Mouse (Mus musculus) MEL (cell line): ENCODE data around the gene Lmx1b. TPM values are rescaled to one million over a fixed set of nuclear protein-coding genes. Genes with fewer than 3 reads are reported as not detected.

ENCODE experiments used
- DNase-seq: peaks from one replicate; pipeline ENCODE4 v3.0.0; 2011; ENCODE audit warnings: low read depth, low spot score
- H3K27ac ChIP-seq: 2 replicates; pipeline ENCODE4 v1.5.1; 2012; ENCODE audit warnings: low read depth, mild to moderate bottlenecking, control low read depth, low read length, moderate library complexity; ENCODE audit not compliant: control insufficient read depth
- H3K27me3 ChIP-seq, 2 experiments: fragments of 150-350 bp in 1 of 2; sonication (generic) in 1 of 2; 2 replicates each; pipeline ENCODE4 v1.6.1; 2012; ENCODE audit warnings: low read length in 2 of 2, mild to moderate bottlenecking in 2 of 2, improper control_type of control experiment in 1 of 2, moderate library complexity in 1 of 2; ENCODE audit not compliant: insufficient read depth in 2 of 2, control insufficient read depth in 1 of 2
- H3K36me3 ChIP-seq, 2 experiments: 2 replicates each; pipeline ENCODE4 v1.6.1; 2012 to 2014; ENCODE audit warnings: low read length in 2 of 2, improper control_type of control experiment in 1 of 2, inconsistent platforms in 1 of 2, mild to moderate bottlenecking in 1 of 2; ENCODE audit not compliant: insufficient read depth in 2 of 2, control insufficient read depth in 1 of 2
- H3K4me1 ChIP-seq, 2 experiments: fragments of 150-350 bp in 1 of 2; sonication (generic) in 1 of 2; 2 replicates each; pipeline ENCODE4 v1.6.1; 2012; ENCODE audit warnings: low read length in 2 of 2, improper control_type of control experiment in 1 of 2, mild to moderate bottlenecking in 1 of 2; ENCODE audit not compliant: insufficient read depth in 2 of 2, control insufficient read depth in 1 of 2
- H3K4me3 ChIP-seq, 2 experiments: fragments of 150-350 bp in 1 of 2; sonication (generic) in 1 of 2; 2 replicates each; pipeline ENCODE4 v1.5.1; 2012; ENCODE audit warnings: low read depth in 2 of 2, low read length in 2 of 2, mild to moderate bottlenecking in 2 of 2, moderate library complexity in 2 of 2, control low read depth in 1 of 2, improper control_type of control experiment in 1 of 2; ENCODE audit not compliant: control insufficient read depth in 1 of 2, insufficient read depth in 1 of 2
- H3K79me2 ChIP-seq: 2 replicates; pipeline ENCODE4 v1.6.1; 2012; ENCODE audit warnings: mild to moderate bottlenecking, low read length, moderate library complexity; ENCODE audit not compliant: control insufficient read depth, poor library complexity, insufficient read depth
- H3K9ac ChIP-seq: 2 replicates; pipeline ENCODE4 v1.6.1; 2012; ENCODE audit warnings: low read depth, mild to moderate bottlenecking, control low read depth, low read length, moderate library complexity; ENCODE audit not compliant: control insufficient read depth, poor library complexity, severe bottlenecking
- H3K9me3 ChIP-seq: fragments of 150-350 bp; sonication (generic); replicated peaks from 2 replicates; pipeline ENCODE4 v1.6.1; 2012; ENCODE audit warnings: mild to moderate bottlenecking, low read length, improper control_type of control experiment, moderate library complexity; ENCODE audit not compliant: insufficient read depth
- CHD1 ChIP-seq: IDR thresholded peaks from 2 replicates; pipeline ENCODE4 v1.6.1; 2012; ENCODE audit warnings: low read depth, mild to moderate bottlenecking, inconsistent platforms, low read length, improper control_type of control experiment
- CHD2 ChIP-seq: IDR thresholded peaks from 2 replicates; pipeline ENCODE4 v1.6.1; 2011; ENCODE audit warnings: low read length, improper control_type of control experiment
- E2F4 ChIP-seq: IDR thresholded peaks from 2 replicates; pipeline ENCODE4 v1.6.1; 2011; ENCODE audit warnings: low read depth, low read length, improper control_type of control experiment, borderline replicate concordance
- EP300 ChIP-seq, 2 experiments: IDR thresholded peaks; 2 replicates each; pipeline ENCODE4 v1.6.1; 2011; ENCODE audit warnings: improper control_type of control experiment in 2 of 2, low read length in 2 of 2, low read depth in 1 of 2, mild to moderate bottlenecking in 1 of 2
- GABPA ChIP-seq: IDR thresholded peaks from 2 replicates; pipeline ENCODE4 v1.6.1; 2012; ENCODE audit warnings: low read depth, mild to moderate bottlenecking, inconsistent platforms, low read length, improper control_type of control experiment, moderate library complexity
- GATA1 ChIP-seq: IDR thresholded peaks from 2 replicates; pipeline ENCODE4 v1.6.1; 2011; ENCODE audit warnings: low read depth, low read length, improper control_type of control experiment
- JUND ChIP-seq: IDR thresholded peaks from 2 replicates; pipeline ENCODE4 v1.6.1; 2011; ENCODE audit warnings: low read depth, mild to moderate bottlenecking, improper control_type of control experiment, low read length
- KAT2A ChIP-seq: conservative IDR thresholded peaks from 2 replicates; pipeline ENCODE4 v1.6.1; 2012; ENCODE audit warnings: low read depth, low read length, improper control_type of control experiment, inconsistent platforms
- MAX ChIP-seq: IDR thresholded peaks from 2 replicates; pipeline ENCODE4 v1.6.1; 2011; ENCODE audit warnings: low read length, improper control_type of control experiment
- MAZ ChIP-seq: IDR thresholded peaks from 2 replicates; pipeline ENCODE4 v1.6.1; 2012; ENCODE audit warnings: low read depth, mild to moderate bottlenecking, inconsistent platforms, low read length, improper control_type of control experiment
- MEF2A ChIP-seq: IDR thresholded peaks from 2 replicates; pipeline ENCODE4 v1.6.1; 2014; ENCODE audit warnings: low read depth, mild to moderate bottlenecking, inconsistent platforms, low read length, improper control_type of control experiment; ENCODE audit not compliant: poor library complexity, insufficient replicate concordance, severe bottlenecking; ENCODE audit errors: extremely low read depth
- MXI1 ChIP-seq: IDR thresholded peaks from 2 replicates; pipeline ENCODE4 v1.6.1; 2011; ENCODE audit warnings: mild to moderate bottlenecking, low read depth, low read length, improper control_type of control experiment
- MYB ChIP-seq: IDR thresholded peaks from 2 replicates; pipeline ENCODE4 v1.6.1; 2011; ENCODE audit warnings: mild to moderate bottlenecking, low read depth, low read length, improper control_type of control experiment
- MYC ChIP-seq: IDR thresholded peaks from 2 replicates; pipeline ENCODE4 v1.6.1; 2011; ENCODE audit warnings: low read depth, mild to moderate bottlenecking, low read length, improper control_type of control experiment, moderate library complexity
- NELFE ChIP-seq: IDR thresholded peaks from 2 replicates; pipeline ENCODE4 v1.6.1; 2011; ENCODE audit warnings: low read depth, low read length, improper control_type of control experiment
- NRF1 ChIP-seq: IDR thresholded peaks from 2 replicates; pipeline ENCODE4 v1.6.1; 2014; ENCODE audit warnings: low read depth, mild to moderate bottlenecking, inconsistent platforms, low read length, improper control_type of control experiment, moderate library complexity; ENCODE audit not compliant: poor library complexity, insufficient read depth, severe bottlenecking
- POLR2A ChIP-seq, 2 experiments: IDR thresholded peaks; 2 replicates each; pipeline ENCODE4 v1.6.1; 2011 to 2012; ENCODE audit warnings: low read length in 2 of 2, mild to moderate bottlenecking in 2 of 2, control low read depth in 1 of 2, improper control_type of control experiment in 1 of 2, low read depth in 1 of 2, moderate library complexity in 1 of 2; ENCODE audit not compliant: control insufficient read depth in 1 of 2, insufficient read depth in 1 of 2, poor library complexity in 1 of 2
- POLR2AphosphoS2 ChIP-seq: IDR thresholded peaks from 2 replicates; pipeline ENCODE4 v1.6.1; 2011; ENCODE audit warnings: low read length, improper control_type of control experiment
- POLR2AphosphoS5 ChIP-seq: IDR thresholded peaks from 2 replicates; pipeline ENCODE4 v1.6.1; 2012; ENCODE audit warnings: low read depth, borderline replicate concordance, mild to moderate bottlenecking, inconsistent platforms, low read length, moderate library complexity, mixed read lengths
- RCOR1 ChIP-seq: IDR thresholded peaks from 2 replicates; pipeline ENCODE4 v1.6.1; 2012; ENCODE audit warnings: low read depth, mild to moderate bottlenecking, inconsistent platforms, low read length, improper control_type of control experiment
- SIN3A ChIP-seq: IDR thresholded peaks from 2 replicates; pipeline ENCODE4 v1.6.1; 2012; ENCODE audit warnings: low read length, improper control_type of control experiment, inconsistent platforms
- SMC3 ChIP-seq: IDR thresholded peaks from 2 replicates; pipeline ENCODE4 v1.6.1; 2011; ENCODE audit warnings: low read depth, low read length, improper control_type of control experiment
- TAL1 ChIP-seq: IDR thresholded peaks from 2 replicates; pipeline ENCODE4 v1.6.1; 2012; ENCODE audit warnings: mild to moderate bottlenecking, inconsistent platforms, low read length, moderate library complexity, mixed read lengths
- TBP ChIP-seq: IDR thresholded peaks from 2 replicates; pipeline ENCODE4 v1.8.0; 2011; ENCODE audit warnings: low read depth, low read length, improper control_type of control experiment
- TCF12 ChIP-seq: IDR thresholded peaks from 2 replicates; pipeline ENCODE4 v1.6.1; 2014; ENCODE audit warnings: low read depth, mild to moderate bottlenecking, inconsistent platforms, low read length, improper control_type of control experiment, moderate library complexity
- UBTF ChIP-seq: IDR thresholded peaks from 2 replicates; pipeline ENCODE4 v1.6.1; 2012; ENCODE audit warnings: low read depth, mild to moderate bottlenecking, inconsistent platforms, low read length, improper control_type of control experiment, moderate library complexity, borderline replicate concordance; ENCODE audit not compliant: insufficient read depth
- ZKSCAN1 ChIP-seq: IDR thresholded peaks from 2 replicates; pipeline ENCODE4 v1.6.1; 2012; ENCODE audit warnings: low read depth, mild to moderate bottlenecking, inconsistent platforms, low read length, improper control_type of control experiment, moderate library complexity
- polyA plus RNA-seq, 2 experiments: library from polyadenylated mRNA; stranded (reverse) in 1 of 2; unstranded in 1 of 2; fragments of >175 nt in 1 of 2; fragments of >200 nt in 1 of 2; gene quantifications; 2 replicates each; pipeline versions ENCODE4 v1.2.1 to v1.2.4; 2012; ENCODE audit warnings: low replicate concordance in 2 of 2, low read depth in 1 of 2; ENCODE audit not compliant: insufficient read length in 2 of 2, insufficient read depth in 1 of 2, missing spikeins in 1 of 2
- total RNA-seq: library from RNA; depleted of rRNA; stranded (reverse); fragments of 300-350 nt; gene quantifications from 2 replicates; pipeline ENCODE4 v1.2.3, GENCODE M21; 2012

Gene Lmx1b
- total and polyA plus RNA-seq, 3 experiments, result not detected

DNA sequence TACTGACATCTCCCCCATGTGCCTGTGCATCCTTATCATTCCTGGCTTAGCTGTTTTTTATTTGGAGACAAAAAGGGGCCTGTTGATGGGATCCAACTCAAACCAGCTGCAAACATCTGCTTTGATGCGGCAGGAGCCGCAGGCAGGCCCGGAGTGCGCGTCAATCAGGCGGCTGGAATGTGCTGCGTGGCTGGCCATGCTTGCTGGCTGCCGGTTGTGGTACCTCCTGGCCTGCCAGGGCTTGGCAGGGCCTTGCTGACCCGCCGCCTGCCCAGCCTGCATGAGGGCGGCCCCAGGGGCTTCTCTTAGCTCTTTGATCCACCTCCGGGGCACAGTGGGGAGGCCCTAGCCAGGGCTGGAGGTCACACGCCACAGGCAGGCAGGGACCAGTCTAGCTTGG lies 64.9 kb downstream of the Lmx1b start:
- Histone ChIP-seq H3K27me3 (no peaks in the 10 kb centered on the region; a peak in 1 of 4 replicates), H3K4me1 (no peaks in the 10 kb centered on the region), H3K9me3 (no peaks in the 10 kb centered on the region), H3K36me3 (no peaks in the 10 kb centered on the region), H3K79me2 (no peaks in the 10 kb centered on the region), H3K9ac (no peak overlapping the region), H3K27ac (no peak overlapping the region), H3K4me3 (no peak overlapping the region)
- DNase-seq, result no peak
- TF ChIP-seq NRF1 (no peak), GABPA (no peak), SMC3 (no peak), TCF12 (no peak), MAX (no peak), E2F4 (no peak), POLR2AphosphoS2 (no peak), SIN3A (no peak), TBP (no peak), CHD1 (no peak), RCOR1 (no peak), NELFE (no peak), MYC (no peak), TAL1 (no peak), POLR2AphosphoS5 (no peak), POLR2A (IDR thresholded peaks at IDR 0.05; ENCODE audit: control insufficient read depth in 1 of 2, insufficient read depth in 1 of 2, low read depth in 1 of 2, low read length in 2 of 2, poor library complexity in 1 of 2) (no peak), MXI1 (no peak)

DNA sequence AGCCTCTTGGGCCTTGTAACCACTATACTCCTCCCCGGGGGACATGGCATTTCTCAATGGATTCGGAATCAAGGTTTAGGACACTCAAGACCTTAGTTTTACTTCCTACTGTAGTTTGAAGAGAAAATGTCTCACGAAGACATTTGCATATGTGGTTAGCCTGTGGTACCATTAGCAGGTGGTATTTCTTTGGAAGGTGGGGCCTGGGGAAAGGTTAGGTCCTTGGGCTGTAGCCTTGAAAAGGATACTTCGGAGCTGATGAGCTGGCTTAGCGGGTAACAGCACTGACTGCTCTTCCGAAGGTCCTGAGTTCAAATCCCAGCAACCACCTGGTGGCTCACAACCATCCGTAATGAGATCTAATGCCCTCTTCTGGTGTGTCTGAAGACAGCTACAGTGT lies 67.2 kb downstream of the Lmx1b start:
- no peaks in the 10 kb centered on the region; a peak in 1 of 4 replicates for H3K27me3 ChIP-seq

More for the DNA sequence above, 67.2 kb downstream of the Lmx1b start:
- Histone ChIP-seq H3K79me2 (no peaks in the 10 kb centered on the region), H3K9ac (no peak overlapping the region), H3K27ac (no peak overlapping the region), H3K4me1 (no peaks in the 10 kb centered on the region), H3K4me3 (no peak overlapping the region), H3K36me3 (no peaks in the 10 kb centered on the region), H3K9me3 (no peaks in the 10 kb centered on the region)
- no peak for TF ChIP-seq E2F4
- no peak for TF ChIP-seq JUND
- no peak for TF ChIP-seq MYB
- TF ChIP-seq UBTF, result no peak
- no peak for TF ChIP-seq CHD2
- TF ChIP-seq NELFE, result no peak
- TF ChIP-seq NRF1, result no peak
- TF ChIP-seq ZKSCAN1, result no peak
- TF ChIP-seq POLR2A (IDR thresholded peaks at IDR 0.05; ENCODE audit: control insufficient read depth in 1 of 2, insufficient read depth in 1 of 2, low read depth in 1 of 2, low read length in 2 of 2, poor library complexity in 1 of 2), result no peak
- no peak for TF ChIP-seq KAT2A
- TF ChIP-seq GATA1, result no peak
- no peak for TF ChIP-seq MEF2A
- no peak for TF ChIP-seq POLR2AphosphoS5
- no peak for TF ChIP-seq EP300 (IDR thresholded peaks at IDR 0.05; ENCODE audit: low read depth in 1 of 2, low read length in 2 of 2)
- no peak for TF ChIP-seq MAZ
- no peak for DNase-seq
